Mouse (Mus musculus) stomach, embryonic 14.5 days (tissue): Measurements from ENCODE around the gene Tctex1d2. TPM values are rescaled to one million over a fixed set of nuclear protein-coding genes. Genes with fewer than 3 reads are reported as not detected.

Experiments
- ATAC-seq: fragments of 200-750 bp; cut with Nextera tagmentation; 2 replicates; pipeline ENCODE4 v1.8.0; 2017; ENCODE audit warnings: low read depth, moderate TSS enrichment; ENCODE audit not compliant: insufficient number of reproducible peaks, insufficient read depth, low FRiP score
- H3K27ac ChIP-seq: fragments of 300-500 bp; sonication (generic); 2 replicates; pipeline ENCODE4 v1.5.1; 2014; ENCODE audit warnings: mild to moderate bottlenecking, low read length, moderate library complexity, mixed read lengths
- H3K27me3 ChIP-seq: fragments of 300-500 bp; sonication (generic); 2 replicates; pipeline ENCODE4 v1.6.1; 2014; ENCODE audit warnings: low read length, control low read depth, mixed read lengths; ENCODE audit not compliant: control insufficient read depth, insufficient read depth
- H3K36me3 ChIP-seq: fragments of 300-500 bp; sonication (generic); 2 replicates; pipeline ENCODE4 v1.6.1; 2014; ENCODE audit warnings: mild to moderate bottlenecking, control low read depth, low read length, moderate library complexity, mixed read lengths; ENCODE audit not compliant: control insufficient read depth, insufficient read depth
- H3K4me1 ChIP-seq: fragments of 300-500 bp; sonication (generic); 2 replicates; pipeline ENCODE4 v1.6.1; 2014; ENCODE audit warnings: low read length, control low read depth, mixed read lengths; ENCODE audit not compliant: control insufficient read depth, insufficient read depth
- H3K4me2 ChIP-seq: fragments of 300-500 bp; sonication (generic); replicated peaks from 2 replicates; pipeline ENCODE4 v1.6.1; 2014; ENCODE audit warnings: low read depth, low read length, control low read depth
- H3K4me3 ChIP-seq: fragments of 300-500 bp; sonication (generic); 2 replicates; pipeline ENCODE4 v1.5.1; 2014; ENCODE audit warnings: low read depth, low read length, control low read depth
- H3K9ac ChIP-seq: fragments of 300-500 bp; sonication (generic); replicated peaks from 2 replicates; pipeline ENCODE4 v1.6.1; 2014; ENCODE audit warnings: low read depth, mild to moderate bottlenecking, control low read depth, low read length, moderate library complexity, mixed read lengths
- H3K9me3 ChIP-seq: fragments of 300-500 bp; sonication (generic); 2 replicates; pipeline ENCODE4 v1.6.1; 2016; ENCODE audit warnings: low read depth, low read length, control low read depth; ENCODE audit not compliant: control insufficient read depth
- WGBS: fragments of 180-500 bp; shearing (Covaris S2); extraction: QIAGEN DNeasy Blood & Tissue Kit; methylation state at CpG from one replicate; pipeline ENCODE4 v1.1.7; 2014; 5-methylcytosine and 5-hydroxymethylcytosine counted together
- polyA plus RNA-seq: library from polyadenylated mRNA; unstranded; fragments of >200 nt; fragmentation: Nextera tagmentation; extraction: Ambion mirVana; gene quantifications from 2 replicates; pipeline ENCODE4 v1.2.1, GENCODE M21; 2014

Gene Tctex1d2
- polyA plus RNA-seq, 1 experiment from 2014 or later, result 31.6 TPM

DNA sequence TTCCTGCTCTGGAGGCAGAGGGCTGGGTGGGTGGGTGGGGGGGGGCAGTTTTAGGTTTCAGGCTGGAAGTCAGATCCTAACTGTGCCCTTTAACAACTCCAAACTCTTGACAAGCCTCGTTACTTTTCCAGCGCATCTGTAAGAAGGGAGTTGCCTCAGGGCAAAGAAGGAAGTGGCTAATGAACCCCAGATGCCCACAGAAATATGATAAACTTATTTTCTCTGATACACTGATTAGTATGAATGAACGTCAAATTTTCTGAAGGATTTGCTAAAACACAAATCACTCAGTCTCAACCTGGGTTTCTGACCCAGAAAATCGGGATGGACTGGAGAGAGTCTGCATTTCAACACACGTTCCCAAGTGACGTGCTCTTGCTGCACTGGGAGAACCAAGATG lies 12.8 kb upstream of the Tctex1d2 start:
- Histone ChIP-seq H3K9me3 (no peaks in the 10 kb centered on the region), H3K4me2 (no peak overlapping the region)
- 76% methylated on average over 6 of the region's 6 CpGs for WGBS

GRCm38 (mm10) chr16:32407730-32408129 lies 11.8 kb upstream of the Tctex1d2 start:
- Histone ChIP-seq H3K9ac (no peak overlapping the region), H3K27me3 (no peaks in the 10 kb centered on the region), H3K27ac (no peak overlapping the region), H3K36me3 (no peaks in the 10 kb centered on the region), H3K9me3 (no peaks in the 10 kb centered on the region), H3K4me3 (no peak overlapping the region), H3K4me1 (no peaks in the 10 kb centered on the region), H3K4me2 (no peak overlapping the region)
- ATAC-seq, result no peak
- 70% methylated on average over 10 of the region's 10 CpGs for WGBS

More for the DNA sequence above, 12.8 kb upstream of the Tctex1d2 start:
- Histone ChIP-seq H3K27ac (no peak overlapping the region), H3K4me1 (no peaks in the 10 kb centered on the region), H3K36me3 (no peaks in the 10 kb centered on the region), H3K27me3 (no peaks in the 10 kb centered on the region), H3K9ac (no peak overlapping the region), H3K4me3 (no peak overlapping the region)
- ATAC-seq, result no peak

DNA sequence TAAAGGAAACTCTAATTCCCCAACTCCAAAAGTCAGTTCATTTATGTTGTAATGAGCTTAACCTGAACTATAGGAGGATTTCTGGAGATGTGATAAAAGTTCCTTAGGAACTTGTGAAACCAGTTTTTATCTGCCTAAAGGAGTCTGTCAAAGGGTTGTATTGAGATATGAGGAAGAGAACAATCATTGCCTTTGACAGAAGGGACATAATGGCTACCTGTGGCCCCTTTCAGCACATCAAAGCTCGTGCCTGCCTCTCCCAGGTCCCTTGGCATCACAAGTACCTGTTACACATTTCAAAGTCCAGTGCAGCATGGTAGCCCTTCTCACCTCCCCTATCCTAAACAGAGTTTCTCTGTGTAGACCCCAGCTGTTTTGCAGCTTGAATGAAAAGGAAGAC lies 2.0 kb upstream of the Tctex1d2 start:
- Histone ChIP-seq H3K27ac (no peak overlapping the region), H3K36me3 (no peaks in the 10 kb centered on the region)
- WGBS, result 41% methylated on average over 1 of the region's 1 CpGs

GRCm38 (mm10) chr16:32427506-32427905 lies 8.0 kb downstream of the Tctex1d2 start:
- Histone ChIP-seq H3K27ac (no peak overlapping the region), H3K9me3 (no peaks in the 10 kb centered on the region), H3K36me3 (no peaks in the 10 kb centered on the region), H3K27me3 (no peaks in the 10 kb centered on the region), H3K4me2 (no peak overlapping the region), H3K4me1 (peaks cover 9% of the 10 kb centered on the region; the same call in 1 of the 2 replicates), H3K4me3 (no peak overlapping the region), H3K9ac (no peak overlapping the region)
- ATAC-seq, result no peak
- 84% methylated on average over 3 of the region's 3 CpGs for WGBS

More for the DNA sequence above, 2.0 kb upstream of the Tctex1d2 start:
- no peaks in the 10 kb centered on the region for H3K9me3 ChIP-seq
- no peak overlapping the region for H3K9ac ChIP-seq
- no peak for ATAC-seq
- H3K4me3 ChIP-seq, result no peak overlapping the region
- H3K4me2 ChIP-seq, result no peak overlapping the region
- H3K4me1 ChIP-seq, result peaks cover 10% of the 10 kb centered on the region
- H3K27me3 ChIP-seq, result no peaks in the 10 kb centered on the region

- WGBS, result under 1% methylated on average over 54 of the region's 54 CpGs
- H3K27ac ChIP-seq, result peak within 1 kb of the TSS; percentile 82
- no peaks in the 10 kb centered on the region for H3K36me3 ChIP-seq
- H3K27me3 ChIP-seq, result no peaks in the 10 kb centered on the region
- H3K4me3 ChIP-seq, result peak within 1 kb of the TSS; percentile 77
- peaks cover 9% of the 10 kb centered on the region; the same call in 1 of the 2 replicates for H3K4me1 ChIP-seq
- H3K4me2 ChIP-seq, result peak within 1 kb of the TSS; percentile 86
- ATAC-seq, result peak; percentile 97
- peak within 1 kb of the TSS; percentile 57 for H3K9ac ChIP-seq
- no peaks in the 10 kb centered on the region for H3K9me3 ChIP-seq
Measured at GRCm38 (mm10) chr16:32430474-32431046, 11.1 kb downstream of the Tctex1d2 start, which contains the start of gene Pcyt1a. Gene Pcyt1a, plus strand, starts transcription at chr16:32430921.

DNA sequence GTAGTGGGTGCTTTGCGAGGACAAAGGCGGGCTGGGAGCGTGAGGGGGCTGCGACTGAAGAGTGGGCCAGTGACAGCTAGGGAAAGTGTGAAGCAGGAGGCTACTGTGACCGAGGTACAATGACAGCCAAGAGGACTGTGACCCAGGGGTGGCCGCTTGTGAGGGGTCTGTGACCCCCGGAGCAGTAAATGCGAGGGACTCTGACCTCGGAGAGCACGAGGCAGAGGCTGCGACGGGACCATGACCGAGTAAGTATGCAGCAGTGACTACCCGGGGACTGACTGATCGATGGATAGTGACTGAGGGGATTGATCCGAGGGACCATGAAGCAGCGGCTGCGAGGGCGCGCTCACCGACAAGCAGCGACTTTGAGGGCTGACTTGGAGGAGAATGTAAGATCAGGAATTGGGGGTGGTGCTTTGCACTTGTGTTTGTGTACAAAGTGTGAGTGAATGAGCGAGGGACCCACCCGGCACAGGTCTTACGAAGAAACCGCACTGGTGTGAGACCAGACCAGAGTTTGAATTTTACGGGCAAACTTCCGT lies 11.6 kb downstream of the Tctex1d2 start:
- Histone ChIP-seq H3K36me3 (no peaks in the 10 kb centered on the region), H3K4me2 (peak overlapping the region; percentile 86), H3K4me3 (peak overlapping the region; percentile 77), H3K9ac (peak overlapping the region; percentile 57), H3K4me1 (peaks cover 9% of the 10 kb centered on the region; the same call in 1 of the 2 replicates), H3K9me3 (no peaks in the 10 kb centered on the region), H3K27ac (peak overlapping the region; percentile 82; the same call in 1 of the 2 replicates), H3K27me3 (no peaks in the 10 kb centered on the region)
- peak; percentile 57; the same call in 1 of the 2 replicates for ATAC-seq
- WGBS, result under 1% methylated on average over 28 of the region's 28 CpGs

DNA sequence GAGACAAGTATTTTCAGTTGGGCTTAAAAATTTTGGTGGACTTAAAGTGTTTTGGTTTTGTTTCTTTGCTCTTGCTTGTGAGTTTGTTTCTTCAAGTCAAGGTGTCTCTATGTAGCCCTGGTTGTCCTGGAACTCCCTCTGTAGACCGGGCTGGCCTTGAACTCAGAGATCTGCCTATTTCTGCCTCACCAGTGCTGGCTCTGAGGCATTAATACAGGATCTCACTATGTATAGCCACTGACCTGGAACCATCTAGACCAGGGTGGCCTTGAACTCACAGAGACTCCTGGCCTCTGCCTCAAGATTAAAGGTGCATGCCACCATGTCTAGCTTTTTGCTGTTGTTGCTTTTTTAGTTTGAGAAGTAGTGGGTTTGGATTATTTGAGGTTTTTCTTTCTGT lies 12.4 kb downstream of the Tctex1d2 start:
- H3K27ac ChIP-seq, result no peak overlapping the region
- no peaks in the 10 kb centered on the region for H3K9me3 ChIP-seq
- H3K9ac ChIP-seq, result no peak overlapping the region
- H3K36me3 ChIP-seq, result no peaks in the 10 kb centered on the region
- 0 out of 2 replicates have a peak overlapping the region, but pooled peaks have one; percentile 77 for H3K4me3 ChIP-seq
- 86% methylated on average over 1 of the region's 1 CpGs for WGBS
- H3K4me1 ChIP-seq, result peaks cover 9% of the 10 kb centered on the region; the same call in 1 of the 2 replicates
- no peaks in the 10 kb centered on the region for H3K27me3 ChIP-seq
- no peak for ATAC-seq
- H3K4me2 ChIP-seq, result peak overlapping the region; percentile 86

GRCm38 (mm10) chr16:32433138-32433537 lies 13.6 kb downstream of the Tctex1d2 start:
- no peak overlapping the region for H3K9ac ChIP-seq
- no peak overlapping the region for H3K4me2 ChIP-seq
- 84% methylated on average over 2 of the region's 2 CpGs for WGBS
- H3K9me3 ChIP-seq, result no peaks in the 10 kb centered on the region
- ATAC-seq, result no peak
- no peak overlapping the region for H3K4me3 ChIP-seq
- H3K36me3 ChIP-seq, result no peaks in the 10 kb centered on the region
- H3K27me3 ChIP-seq, result no peaks in the 10 kb centered on the region
- H3K4me1 ChIP-seq, result peaks cover 9% of the 10 kb centered on the region; the same call in 1 of the 2 replicates
- H3K27ac ChIP-seq, result no peak overlapping the region
